Mouse (Mus musculus) CD8-positive naive resting alpha-beta T cell, adult 2 months (primary cell): ENCODE data around the gene Folr1.

ENCODE experiments used
- DNase-seq, 2 experiments: peaks; one replicate each; pipeline ENCODE4 v3.0.0; 2022; ENCODE audit warnings: low read depth in 2 of 2, low spot score in 2 of 2

Gene Folr1

GRCm38 (mm10) chr7:101833352-101833751 is 37.2 kb downstream of the Folr1 start:
- no peak for DNase-seq

DNA sequence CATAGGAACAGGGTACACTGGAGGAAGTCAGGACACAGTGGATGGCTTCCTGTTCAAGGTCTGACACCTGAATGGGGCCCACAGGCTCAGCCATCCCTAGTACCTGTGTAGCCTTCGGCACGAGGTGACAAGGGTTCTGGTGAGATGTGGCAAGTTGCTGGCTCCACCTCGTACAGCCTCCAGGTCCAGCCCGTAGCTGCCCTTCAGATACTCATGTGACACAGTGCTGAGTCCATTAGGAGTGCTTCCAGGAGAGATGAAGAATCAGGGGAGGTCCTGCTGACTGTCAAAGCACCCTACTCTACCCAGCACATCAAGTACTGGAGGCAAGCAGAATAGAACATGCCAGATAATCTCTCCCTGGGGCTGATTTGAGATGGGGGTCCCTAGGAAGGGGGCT is 38.2 kb downstream of the Folr1 start:
- no peak for DNase-seq

GRCm38 (mm10) chr7:101831437-101831836 is 39.2 kb downstream of the Folr1 start:
- no peak for DNase-seq

DNA sequence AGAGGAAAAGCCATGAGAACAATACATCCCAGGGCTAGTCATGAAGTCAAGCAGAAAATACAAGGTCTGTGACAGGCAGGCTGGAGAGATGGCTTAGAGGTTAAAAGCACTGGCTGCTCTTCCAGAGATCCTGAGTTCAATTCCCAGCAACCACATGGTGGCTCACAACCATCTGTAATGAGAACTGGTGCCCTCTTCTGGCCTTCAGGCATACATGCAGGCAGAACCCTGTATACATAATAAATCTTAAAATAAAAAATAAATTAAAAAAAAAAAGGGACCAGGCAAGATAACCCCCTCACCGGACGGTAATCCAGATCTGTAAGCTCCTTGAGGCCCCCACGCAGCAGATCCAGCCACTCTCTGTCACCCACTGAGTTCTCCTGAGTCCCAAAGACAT is 40.2 kb downstream of the Folr1 start:
- DNase-seq = no peak

- DNase-seq = no peak
Observed at GRCm38 (mm10) chr7:101823758-101824630, 46.6 kb downstream of the Folr1 start.

GRCm38 (mm10) chr7:101822836-101823757 is 47.5 kb downstream of the Folr1 start:
- DNase-seq = no peak

DNA sequence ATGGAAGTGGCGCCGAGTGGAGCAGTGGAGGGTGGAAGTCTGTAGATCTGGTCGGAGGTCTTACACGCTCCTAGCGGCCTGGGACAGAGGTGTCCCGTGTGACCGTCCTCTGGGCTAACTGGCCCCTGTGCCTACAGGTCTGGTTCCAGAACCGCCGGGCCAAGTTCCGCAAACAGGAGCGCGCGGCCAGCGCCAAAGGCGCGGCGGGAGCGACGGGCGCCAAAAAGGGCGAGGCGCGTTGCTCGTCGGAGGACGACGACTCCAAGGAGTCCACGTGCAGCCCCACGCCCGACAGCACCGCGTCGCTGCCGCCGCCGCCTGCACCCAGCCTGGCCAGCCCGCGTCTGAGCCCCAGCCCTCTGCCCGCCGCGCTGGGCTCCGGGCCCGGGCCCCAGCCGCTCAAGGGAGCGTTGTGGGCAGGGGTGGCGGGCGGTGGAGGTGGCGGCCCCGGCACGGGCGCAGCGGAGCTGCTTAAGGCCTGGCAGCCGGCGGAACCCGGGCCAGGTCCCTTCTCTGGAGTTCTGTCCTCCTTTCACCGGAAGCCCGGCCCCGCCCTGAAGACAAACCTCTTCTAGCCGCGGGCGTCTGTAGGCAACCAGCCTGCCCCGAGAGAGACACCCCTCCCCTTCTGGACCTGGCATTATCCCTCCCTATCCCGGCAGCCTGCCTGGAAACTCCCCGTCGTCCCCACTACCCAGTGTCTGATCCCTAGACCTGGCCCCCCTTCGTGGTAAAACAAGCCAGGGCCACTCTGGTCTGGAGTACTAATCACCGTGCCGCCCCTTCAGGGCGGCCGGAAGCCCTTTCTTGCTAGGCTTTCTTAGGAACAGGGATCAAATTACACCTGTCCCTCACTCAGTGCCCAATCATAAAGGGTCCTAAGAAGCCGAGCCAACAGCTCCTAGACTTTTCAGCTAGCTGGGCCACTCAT is 48.8 kb downstream of the Folr1 start:
- DNase-seq = no peak

- no peak for DNase-seq
Observed at GRCm38 (mm10) chr7:101820295-101821030, 50.1 kb downstream of the Folr1 start.

DNA sequence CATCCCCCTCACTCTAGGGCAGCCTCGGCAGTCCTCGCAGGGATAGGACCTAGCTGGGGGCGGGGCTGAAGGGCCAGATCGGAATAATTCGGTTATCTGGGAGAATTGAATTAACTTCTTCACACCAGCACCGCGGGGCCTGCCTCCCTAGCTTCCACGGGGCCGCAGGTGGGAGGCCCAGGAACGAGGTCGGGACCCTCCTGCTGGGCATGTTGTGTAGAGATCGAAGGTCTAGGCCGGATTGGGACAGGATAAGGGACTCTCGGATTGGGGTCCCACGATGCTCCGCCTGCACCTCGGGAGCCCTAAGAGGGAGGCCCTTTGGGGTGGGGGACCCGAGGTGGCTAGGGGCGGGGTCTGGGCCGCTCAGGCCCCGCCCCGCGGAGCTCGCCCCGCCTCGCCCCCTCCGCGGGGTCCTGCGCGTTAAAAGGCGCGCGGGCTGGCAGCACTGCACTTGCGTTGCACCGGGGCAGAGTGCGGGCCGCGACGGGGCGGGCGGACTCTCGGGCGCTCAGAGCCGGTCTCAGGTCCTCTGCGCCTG is 52.7 kb downstream of the Folr1 start, which contains the start of gene Phox2a:
Phox2a (plus strand) TSS at position 453 of the 541 bp plus-strand sequence.
- DNase-seq = no peak
